Mouse (Mus musculus) testis, adult 2 months (tissue): ENCODE results near the gene Crygc.

Source experiments
- CTCF ChIP-seq: fragments of 200-500 bp; IDR thresholded peaks from 2 replicates; pipeline ENCODE4 v1.5.1; 2012; ENCODE audit warnings: low read depth, mild to moderate bottlenecking, inconsistent platforms, low read length, moderate library complexity; ENCODE audit not compliant: control insufficient read depth, insufficient read depth, insufficient replicate concordance
- POLR2A ChIP-seq: fragments of 200-500 bp; IDR thresholded peaks from 2 replicates; pipeline ENCODE4 v1.6.1; 2012; ENCODE audit warnings: low read depth, mild to moderate bottlenecking, inconsistent platforms, low read length, moderate library complexity; ENCODE audit not compliant: control insufficient read depth

DNA sequence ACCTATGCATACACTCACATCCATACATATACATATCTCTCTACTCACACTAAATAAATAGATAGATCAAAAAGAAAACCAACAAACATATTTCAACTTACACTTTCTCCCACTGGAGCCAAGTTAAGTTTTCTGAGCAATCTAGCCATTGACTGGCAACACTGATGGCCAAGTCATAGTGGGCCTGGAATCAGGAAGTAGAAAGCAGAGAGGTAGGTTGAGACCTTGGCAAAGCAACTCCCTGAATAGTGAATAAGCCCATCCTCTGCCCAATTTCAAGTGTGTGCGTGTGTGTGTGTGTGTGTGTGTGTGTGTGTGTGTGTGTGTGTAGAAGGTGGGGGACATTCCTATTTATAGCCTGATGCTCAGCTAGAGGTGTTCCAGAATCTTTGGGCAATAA is 45.9 kb upstream of the Crygc start, which contains the start of gene Gm28845:
- TF ChIP-seq CTCF (no peak), POLR2A (no peak)
